Mouse (Mus musculus) limb, embryonic 11.5 days (tissue): Measurements from ENCODE around the gene Cx3cr1. TPM values are rescaled to one million over a fixed set of nuclear protein-coding genes. Genes with fewer than 3 reads are reported as not detected.

Source experiments
- ATAC-seq: fragments of 200-750 bp; cut with Nextera tagmentation; 2 replicates; pipeline ENCODE4 v1.8.0; 2017; ENCODE audit warnings: low read depth; ENCODE audit not compliant: insufficient number of reproducible peaks, low FRiP score, low TSS enrichment
- DNase-seq: peaks from one replicate; pipeline ENCODE4 v3.0.0-alpha.2; 2015; ENCODE audit warnings: low spot score
- H3K27ac ChIP-seq: fragments of 300-500 bp; sonication (generic); replicated peaks from 2 replicates; pipeline ENCODE4 v1.5.1; 2014; ENCODE audit warnings: low read depth, mild to moderate bottlenecking, low read length
- H3K27me3 ChIP-seq: fragments of 300-500 bp; sonication (generic); 2 replicates; pipeline ENCODE4 v1.6.1; 2014; ENCODE audit warnings: mild to moderate bottlenecking, low read length, mixed read lengths; ENCODE audit not compliant: control insufficient read depth, insufficient read depth
- H3K36me3 ChIP-seq: fragments of 300-500 bp; sonication (generic); 2 replicates; pipeline ENCODE4 v1.6.1; 2014; ENCODE audit warnings: mild to moderate bottlenecking, low read length, moderate library complexity, mixed read lengths; ENCODE audit not compliant: control insufficient read depth, insufficient read depth
- H3K4me1 ChIP-seq: fragments of 300-500 bp; sonication (generic); 2 replicates; pipeline ENCODE4 v1.6.1; 2014; ENCODE audit warnings: low read length, mixed read lengths; ENCODE audit not compliant: control insufficient read depth, insufficient read depth
- H3K4me2 ChIP-seq: fragments of 300-500 bp; sonication (generic); 2 replicates; pipeline ENCODE4 v1.6.1; 2014; ENCODE audit warnings: low read depth, mild to moderate bottlenecking, moderate library complexity; ENCODE audit not compliant: severe bottlenecking
- H3K4me3 ChIP-seq: fragments of 300-500 bp; sonication (generic); 2 replicates; pipeline ENCODE4 v1.5.1; 2014; ENCODE audit warnings: low read depth, low read length
- H3K9ac ChIP-seq: fragments of 300-500 bp; sonication (generic); 2 replicates; pipeline ENCODE4 v1.6.1; 2014; ENCODE audit warnings: mild to moderate bottlenecking, low read length
- H3K9me3 ChIP-seq: fragments of 300-500 bp; sonication (generic); 2 replicates; pipeline ENCODE4 v1.6.1; 2016; ENCODE audit warnings: low read length; ENCODE audit not compliant: control insufficient read depth
- WGBS: fragments of 180-500 bp; shearing (Covaris S2); extraction: QIAGEN DNeasy Blood & Tissue Kit; methylation state at CpG from one replicate; pipeline ENCODE4 v1.1.7; 2014; 5-methylcytosine and 5-hydroxymethylcytosine counted together
- polyA plus RNA-seq: library from polyadenylated mRNA; unstranded; fragments of >200 nt; fragmentation: Nextera tagmentation; extraction: Ambion mirVana; gene quantifications from 2 replicates; pipeline ENCODE4 v1.2.1, GENCODE M21; 2014

Gene Cx3cr1
- polyA plus RNA-seq, 1 experiment from 2014 or later: 2.5 TPM

GRCm38 (mm10) chr9:120091696-120092238, 22.1 kb upstream of the Cx3cr1 start, which contains the start of gene Ccr8:
Gene Ccr8 (plus strand): TSS chr9:120092114.
- 71% methylated on average over 5 of the region's 5 CpGs for WGBS
- Histone ChIP-seq H3K4me3 (no peak within 1 kb of the TSS), H3K27me3 (no peaks in the 10 kb centered on the region), H3K9me3 (peaks cover 4% of the 10 kb centered on the region; the same call in 1 of the 2 replicates), H3K36me3 (no peaks in the 10 kb centered on the region), H3K27ac (no peak within 1 kb of the TSS), H3K9ac (no peak within 1 kb of the TSS), H3K4me1 (no peaks in the 10 kb centered on the region), H3K4me2 (no peak within 1 kb of the TSS)
- DNase-seq (no peak), ATAC-seq (no peak)

GRCm38 (mm10) chr9:120091086-120091485, 21.4 kb upstream of the Cx3cr1 start:
- H3K36me3 ChIP-seq: no peaks in the 10 kb centered on the region
- H3K4me2 ChIP-seq: no peak overlapping the region
- H3K9ac ChIP-seq: no peak overlapping the region
- no peak overlapping the region for H3K27ac ChIP-seq
- no peak overlapping the region for H3K4me3 ChIP-seq
- H3K9me3 ChIP-seq: peaks cover 4% of the 10 kb centered on the region; the same call in 1 of the 2 replicates
- DNase-seq: no peak
- WGBS: 85% methylated on average over 10 of the region's 10 CpGs
- no peaks in the 10 kb centered on the region for H3K27me3 ChIP-seq
- H3K4me1 ChIP-seq: no peaks in the 10 kb centered on the region
- no peak for ATAC-seq

DNA sequence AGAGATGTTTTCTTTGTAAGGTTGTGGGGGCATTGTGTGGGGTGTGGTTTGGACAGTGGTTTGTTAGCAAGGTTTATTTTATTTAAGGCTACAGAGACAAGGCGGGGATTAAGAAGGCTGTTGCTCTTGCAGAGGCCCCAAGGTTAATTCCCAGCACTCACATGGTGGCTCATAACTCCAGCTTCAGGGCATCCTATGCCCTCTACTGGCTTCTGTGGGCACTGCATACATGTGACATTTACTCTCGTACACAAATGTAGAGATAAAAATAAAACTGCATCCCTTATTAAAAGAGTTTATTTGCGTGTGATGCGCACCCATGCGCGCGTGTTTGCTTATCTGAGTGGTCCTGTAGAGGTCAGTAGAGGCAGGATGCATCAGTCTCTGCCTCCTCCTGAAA, 19.4 kb upstream of the Cx3cr1 start:
- WGBS: 83% methylated on average over 7 of the region's 7 CpGs
- no peak for DNase-seq
- no peak overlapping the region for H3K4me2 ChIP-seq

DNA sequence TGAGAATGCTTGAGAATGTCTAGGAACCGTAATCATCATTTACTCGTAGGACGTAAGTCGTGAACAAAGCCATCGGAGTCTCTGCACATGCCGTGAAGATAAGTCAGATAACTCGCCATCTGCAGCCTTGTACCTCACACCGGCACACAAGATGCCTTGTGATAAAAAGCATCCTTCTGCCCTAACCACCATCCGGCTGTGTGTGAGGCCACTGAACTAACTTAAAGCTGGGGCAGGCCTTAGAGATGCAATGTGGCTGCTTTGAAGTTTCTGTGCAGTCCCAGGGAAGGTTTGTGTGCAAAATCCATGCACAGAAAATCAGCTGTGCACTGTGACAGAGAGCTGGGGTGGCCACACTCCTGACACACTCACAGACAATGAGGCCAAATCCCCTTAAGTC, 14.7 kb upstream of the Cx3cr1 start:
- no peak for DNase-seq
- 88% methylated on average over 9 of the region's 9 CpGs for WGBS
- Histone ChIP-seq H3K4me2 (no peak overlapping the region), H3K4me1 (no peaks in the 10 kb centered on the region), H3K36me3 (no peaks in the 10 kb centered on the region), H3K4me3 (no peak overlapping the region), H3K27ac (no peak overlapping the region), H3K27me3 (no peaks in the 10 kb centered on the region), H3K9ac (no peak overlapping the region), H3K9me3 (peaks cover 3% of the 10 kb centered on the region; the same call in 1 of the 2 replicates)
- no peak for ATAC-seq

More for the DNA sequence above, 19.4 kb upstream of the Cx3cr1 start:
- Histone ChIP-seq H3K27ac (no peak overlapping the region), H3K9me3 (peaks cover 4% of the 10 kb centered on the region; the same call in 1 of the 2 replicates), H3K4me3 (no peak overlapping the region), H3K4me1 (no peaks in the 10 kb centered on the region), H3K27me3 (no peaks in the 10 kb centered on the region), H3K9ac (no peak overlapping the region), H3K36me3 (no peaks in the 10 kb centered on the region)
- ATAC-seq: no peak

DNA sequence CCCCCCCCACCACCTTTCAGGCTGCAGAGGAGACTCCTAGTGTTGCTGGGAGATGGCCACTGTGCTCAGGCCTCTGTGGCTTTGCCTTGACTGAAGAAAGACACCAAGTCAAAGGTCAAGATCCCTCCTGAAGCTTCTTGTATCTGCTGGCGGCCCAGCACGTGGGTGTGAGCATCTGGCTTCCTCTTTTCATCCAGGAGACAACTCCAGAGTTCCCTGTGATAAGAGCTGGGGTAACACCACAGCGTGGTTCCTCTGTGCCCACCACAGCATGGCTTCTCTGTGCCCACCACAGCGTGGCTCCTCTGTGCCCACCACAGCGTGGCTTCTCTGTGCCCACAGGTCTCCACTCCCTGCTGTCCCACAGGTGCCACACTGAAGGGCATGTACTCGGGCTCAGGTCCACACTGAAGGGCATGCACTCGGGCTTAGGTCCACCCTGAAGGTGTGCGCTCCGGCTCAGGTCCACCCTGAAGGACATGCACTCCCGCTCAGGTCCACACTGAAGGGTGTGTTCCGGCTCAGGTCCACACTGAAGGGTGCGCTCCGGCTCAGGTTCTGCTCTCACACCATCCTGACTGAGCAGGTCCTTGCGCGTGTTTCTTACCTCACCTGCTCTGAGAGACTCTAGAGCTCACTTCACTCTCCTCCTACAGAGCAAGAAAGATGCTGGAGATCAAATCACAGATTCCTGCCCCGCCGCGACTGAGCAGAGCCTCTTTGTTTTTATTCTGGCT, 13.6 kb upstream of the Cx3cr1 start:
- WGBS: 83% methylated on average over 18 of the region's 18 CpGs
- no peaks in the 10 kb centered on the region for H3K36me3 ChIP-seq
- no peak overlapping the region for H3K4me3 ChIP-seq
- H3K4me2 ChIP-seq: no peak overlapping the region
- no peaks in the 10 kb centered on the region for H3K4me1 ChIP-seq
- no peak for DNase-seq
- H3K27me3 ChIP-seq: no peaks in the 10 kb centered on the region
- no peak overlapping the region for H3K9ac ChIP-seq
- no peaks in the 10 kb centered on the region for H3K9me3 ChIP-seq
- ATAC-seq: no peak
- H3K27ac ChIP-seq: no peak overlapping the region

DNA sequence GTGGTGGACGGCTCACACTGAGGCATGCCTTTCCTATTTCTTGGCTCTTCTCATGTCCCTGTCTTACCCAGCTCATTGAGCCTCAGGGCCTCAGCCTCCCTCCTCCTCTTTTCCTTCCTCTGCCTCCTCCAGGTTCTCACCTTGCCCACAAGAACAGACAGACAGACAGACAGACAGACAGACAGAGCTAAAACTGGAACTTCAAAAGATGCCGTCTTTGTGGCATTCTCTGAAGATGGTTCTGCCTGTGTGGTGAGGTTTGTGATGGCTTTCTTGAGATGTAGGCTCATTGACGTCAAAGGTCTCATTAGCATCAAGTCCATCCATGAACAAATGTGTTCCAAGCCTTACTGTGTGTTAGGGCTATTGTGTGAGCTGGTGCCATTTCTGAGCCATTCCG, 13.0 kb upstream of the Cx3cr1 start:
- H3K4me2 ChIP-seq: no peak overlapping the region
- ATAC-seq (no peak), DNase-seq (no peak)
- H3K9ac ChIP-seq: no peak overlapping the region
- 90% methylated on average over 4 of the region's 4 CpGs for WGBS
- H3K4me3 ChIP-seq: no peak overlapping the region
- no peaks in the 10 kb centered on the region for H3K9me3 ChIP-seq
- no peaks in the 10 kb centered on the region for H3K4me1 ChIP-seq
- H3K36me3 ChIP-seq: no peaks in the 10 kb centered on the region
- no peak overlapping the region for H3K27ac ChIP-seq
- H3K27me3 ChIP-seq: no peaks in the 10 kb centered on the region

DNA sequence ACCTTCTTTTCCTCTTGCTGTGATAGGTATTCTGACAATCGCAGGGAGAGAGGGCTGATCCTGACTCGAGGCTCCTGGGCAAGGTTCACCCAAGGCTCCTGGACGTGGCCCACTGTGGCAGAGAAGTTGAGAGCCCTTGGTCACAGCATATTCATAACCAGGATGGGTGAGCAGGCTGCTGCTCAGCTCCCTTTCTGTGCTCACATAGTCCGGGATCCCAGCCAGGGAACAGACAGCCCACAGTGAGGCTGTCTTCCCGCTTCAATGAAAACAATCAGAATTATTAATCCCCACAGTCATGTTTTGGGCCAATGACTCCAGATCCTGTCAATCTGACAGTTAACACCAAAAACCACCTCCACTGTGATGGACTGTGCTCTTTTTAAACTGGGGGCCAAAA, 12.3 kb upstream of the Cx3cr1 start:
- Histone ChIP-seq H3K36me3 (no peaks in the 10 kb centered on the region), H3K4me2 (no peak overlapping the region), H3K27ac (no peak overlapping the region), H3K4me3 (no peak overlapping the region), H3K9me3 (no peaks in the 10 kb centered on the region), H3K9ac (no peak overlapping the region), H3K4me1 (no peaks in the 10 kb centered on the region), H3K27me3 (no peaks in the 10 kb centered on the region)
- ATAC-seq (no peak), DNase-seq (no peak)
- 87% methylated on average over 5 of the region's 5 CpGs for WGBS

GRCm38 (mm10) chr9:120081247-120081646, 11.6 kb upstream of the Cx3cr1 start:
- no peak for DNase-seq
- no peaks in the 10 kb centered on the region for H3K36me3 ChIP-seq
- 76% methylated on average over 6 of the region's 6 CpGs for WGBS
- no peaks in the 10 kb centered on the region for H3K9me3 ChIP-seq
- H3K9ac ChIP-seq: no peak overlapping the region
- H3K4me3 ChIP-seq: no peak overlapping the region
- H3K27me3 ChIP-seq: no peaks in the 10 kb centered on the region
- no peak for ATAC-seq
- H3K4me1 ChIP-seq: no peaks in the 10 kb centered on the region
- no peak overlapping the region for H3K27ac ChIP-seq
- no peak overlapping the region for H3K4me2 ChIP-seq
